Mouse (Mus musculus): ENCODE results near the gene Casz1.

The Casz1 gene

GRCm38 (mm10) chr4:148876867-148877266 is 72.6 kb downstream of the Casz1 start:
- DNase-seq (ENCODE audit: low read depth, low spot score), result no peak

- no peak for DNase-seq (ENCODE audit: low read depth, low spot score)
Observed at GRCm38 (mm10) chr4:148878192-148878983, 74.2 kb downstream of the Casz1 start.

DNA sequence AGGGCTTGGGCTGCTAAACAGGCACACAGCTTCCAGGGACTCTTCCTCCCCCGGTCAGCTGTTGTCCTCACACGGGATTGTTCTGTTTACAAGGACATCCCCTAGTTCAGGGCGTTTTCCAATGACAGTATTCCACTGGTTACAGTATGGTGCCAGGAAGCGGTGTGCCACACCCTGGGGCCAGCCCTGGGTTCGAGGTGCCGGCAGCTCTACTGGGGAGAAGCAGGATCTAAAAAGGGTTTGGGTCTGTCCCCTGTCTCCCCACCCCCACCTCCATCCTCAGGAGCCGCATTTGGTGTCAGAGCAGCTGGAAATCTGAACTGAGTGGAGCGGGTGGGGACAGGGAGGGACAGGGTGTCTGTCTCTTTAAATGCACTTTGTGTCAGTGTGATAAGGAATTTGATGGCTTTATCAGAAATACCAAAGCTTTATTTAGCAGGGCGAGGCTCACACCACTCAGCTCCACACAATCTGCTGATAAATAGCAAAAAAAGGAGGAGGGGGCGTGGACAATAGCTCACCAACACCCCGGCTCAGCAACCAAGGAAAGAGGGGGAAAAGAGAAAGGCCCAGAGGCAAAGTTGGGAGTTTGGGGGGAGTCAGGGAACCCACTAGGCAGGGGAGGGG is 74.9 kb downstream of the Casz1 start:
- no peak for DNase-seq (ENCODE audit: low read depth, low spot score)

- DNase-seq (ENCODE audit: low read depth, low spot score), result no peak
Observed at GRCm38 (mm10) chr4:148879631-148880030, 75.4 kb downstream of the Casz1 start.

- no peak for DNase-seq (ENCODE audit: low read depth, low spot score)
Observed at GRCm38 (mm10) chr4:148881001-148881669, 76.9 kb downstream of the Casz1 start.

- DNase-seq (ENCODE audit: low read depth, low spot score), result no peak
Observed at GRCm38 (mm10) chr4:148881838-148882237, 77.6 kb downstream of the Casz1 start.

DNA sequence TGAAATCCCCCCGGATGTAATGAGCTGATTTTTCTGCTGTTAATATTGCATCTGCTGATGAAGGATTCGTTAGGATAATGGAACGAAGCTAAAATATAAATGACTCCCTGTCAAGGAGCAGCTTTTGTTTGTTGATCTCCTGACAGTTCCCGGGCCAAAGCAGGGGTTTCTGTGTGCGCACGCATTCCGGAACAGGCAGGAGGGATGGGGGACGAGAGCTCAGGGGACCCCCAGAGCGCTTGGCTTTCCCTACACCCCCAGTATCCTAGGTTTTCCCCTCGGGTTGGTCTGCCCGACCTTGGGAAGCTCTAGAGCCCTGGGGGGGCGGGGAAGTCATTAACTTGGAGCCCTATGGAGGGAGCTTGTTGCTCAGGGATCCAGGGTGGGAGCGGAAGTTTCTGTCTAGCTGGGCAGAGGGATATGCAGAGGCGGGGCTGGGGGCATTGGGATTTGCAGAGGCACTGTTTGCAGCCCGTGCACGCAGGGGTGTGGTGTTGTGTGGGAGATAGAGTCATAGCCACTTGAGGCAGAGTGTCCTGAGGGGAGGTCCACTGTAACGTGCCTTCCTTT is 78.2 kb downstream of the Casz1 start:
- DNase-seq (ENCODE audit: low read depth, low spot score), result no peak

- no peak for DNase-seq (ENCODE audit: low read depth, low spot score)
Observed at GRCm38 (mm10) chr4:148884596-148884995, 80.4 kb downstream of the Casz1 start.

- no peak for DNase-seq (ENCODE audit: low read depth, low spot score)
Observed at GRCm38 (mm10) chr4:148885401-148885800, 81.2 kb downstream of the Casz1 start.

GRCm38 (mm10) chr4:148885921-148886540 is 81.8 kb downstream of the Casz1 start:
- no peak for DNase-seq (ENCODE audit: low read depth, low spot score)

GRCm38 (mm10) chr4:148888229-148888628 is 84.0 kb downstream of the Casz1 start:
- DNase-seq (ENCODE audit: low read depth, low spot score), result no peak

- DNase-seq (ENCODE audit: low read depth, low spot score), result no peak
Observed at GRCm38 (mm10) chr4:148889011-148889410, 84.8 kb downstream of the Casz1 start.

DNA sequence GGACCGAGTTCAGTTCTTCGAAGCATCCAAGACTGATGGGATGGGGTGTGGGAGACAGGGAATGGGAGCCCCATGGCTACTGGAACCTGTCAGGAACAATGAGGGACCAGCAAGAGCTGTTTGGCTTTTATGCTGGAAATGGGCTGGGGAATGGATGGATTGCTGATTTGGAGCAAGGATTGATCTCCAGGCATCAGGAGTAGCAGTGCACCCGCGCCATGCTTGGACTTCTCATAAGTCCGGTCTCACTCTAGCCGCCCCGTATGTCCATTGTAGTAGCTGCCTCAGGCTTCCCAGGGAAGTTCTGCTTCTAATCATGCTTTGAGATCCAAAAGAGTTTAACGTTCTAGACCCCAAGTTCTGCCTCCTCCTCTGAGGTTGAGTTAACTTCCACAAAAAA is 86.2 kb downstream of the Casz1 start:
- DNase-seq (ENCODE audit: low read depth, low spot score), result no peak

GRCm38 (mm10) chr4:148890892-148891838 is 86.9 kb downstream of the Casz1 start:
- no peak for DNase-seq (ENCODE audit: low read depth, low spot score)

GRCm38 (mm10) chr4:148896125-148896524 is 91.9 kb downstream of the Casz1 start:
- no peak for DNase-seq (ENCODE audit: low read depth, low spot score)

DNA sequence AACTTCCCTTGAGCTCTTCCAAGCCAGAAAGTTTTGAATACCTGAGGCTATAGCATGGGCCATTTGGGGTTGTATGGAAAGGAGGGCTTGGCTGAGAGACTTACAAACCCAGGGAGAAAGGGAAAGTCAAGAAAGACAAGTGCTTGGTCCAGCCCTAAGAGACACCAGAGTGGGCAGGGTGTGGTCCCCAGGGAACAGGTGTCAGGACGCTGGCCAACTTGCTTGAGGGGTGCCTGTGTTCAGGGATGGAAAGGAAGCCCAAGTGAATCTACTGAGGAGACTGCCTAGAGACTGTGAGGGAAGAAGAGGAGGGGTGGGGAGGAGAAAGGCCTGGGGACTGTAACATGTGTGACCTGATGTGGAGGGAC is 95.7 kb downstream of the Casz1 start:
- DNase-seq (ENCODE audit: low read depth, low spot score), result no peak

DNA sequence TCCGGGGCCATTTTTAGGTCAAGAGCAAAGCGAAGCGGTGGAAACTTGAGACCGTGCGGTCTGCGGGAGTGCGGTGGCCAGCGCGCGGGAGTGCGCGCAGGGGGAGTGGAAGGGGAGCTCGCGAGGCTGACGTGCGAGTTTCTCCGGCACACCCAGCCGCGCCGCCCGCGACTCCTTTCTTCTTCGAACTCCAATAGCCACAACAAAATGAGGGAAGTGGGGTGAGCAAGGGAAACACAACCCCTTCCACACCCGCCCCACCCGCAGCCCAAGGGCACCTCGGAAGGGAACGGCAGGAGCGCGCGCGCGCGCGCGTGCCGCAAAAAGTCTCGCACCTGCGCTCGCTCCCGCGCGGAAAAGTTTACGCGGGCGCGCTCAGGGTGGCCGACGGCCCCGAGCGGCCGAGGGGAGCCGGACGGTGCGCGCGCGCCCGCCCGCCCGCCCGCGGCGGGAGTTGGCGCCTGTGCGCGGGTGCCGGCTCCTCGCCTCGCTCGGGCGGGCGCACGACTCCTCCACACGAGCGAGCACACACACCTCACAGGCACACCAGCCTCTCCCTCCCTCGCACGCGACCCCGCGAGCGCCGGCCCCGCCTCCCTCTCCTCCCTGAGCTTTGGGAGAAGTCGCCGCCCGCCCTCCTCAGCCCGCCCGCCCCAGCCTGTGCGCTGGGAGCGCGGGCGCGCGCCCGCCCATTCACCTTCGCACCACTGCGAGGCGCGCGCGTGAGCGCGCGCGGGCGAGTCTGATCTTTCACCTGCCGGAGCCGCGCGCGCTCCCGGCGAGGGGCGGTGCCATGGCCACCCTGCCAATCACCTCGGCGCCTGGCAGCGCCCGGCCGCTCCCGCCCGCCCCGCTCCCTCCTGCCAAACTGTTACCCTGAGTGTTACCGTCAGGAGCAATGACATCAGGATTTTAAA is 96.3 kb downstream of the Casz1 start:
- peak; percentile 97 for DNase-seq (ENCODE audit: low read depth, low spot score)

DNA sequence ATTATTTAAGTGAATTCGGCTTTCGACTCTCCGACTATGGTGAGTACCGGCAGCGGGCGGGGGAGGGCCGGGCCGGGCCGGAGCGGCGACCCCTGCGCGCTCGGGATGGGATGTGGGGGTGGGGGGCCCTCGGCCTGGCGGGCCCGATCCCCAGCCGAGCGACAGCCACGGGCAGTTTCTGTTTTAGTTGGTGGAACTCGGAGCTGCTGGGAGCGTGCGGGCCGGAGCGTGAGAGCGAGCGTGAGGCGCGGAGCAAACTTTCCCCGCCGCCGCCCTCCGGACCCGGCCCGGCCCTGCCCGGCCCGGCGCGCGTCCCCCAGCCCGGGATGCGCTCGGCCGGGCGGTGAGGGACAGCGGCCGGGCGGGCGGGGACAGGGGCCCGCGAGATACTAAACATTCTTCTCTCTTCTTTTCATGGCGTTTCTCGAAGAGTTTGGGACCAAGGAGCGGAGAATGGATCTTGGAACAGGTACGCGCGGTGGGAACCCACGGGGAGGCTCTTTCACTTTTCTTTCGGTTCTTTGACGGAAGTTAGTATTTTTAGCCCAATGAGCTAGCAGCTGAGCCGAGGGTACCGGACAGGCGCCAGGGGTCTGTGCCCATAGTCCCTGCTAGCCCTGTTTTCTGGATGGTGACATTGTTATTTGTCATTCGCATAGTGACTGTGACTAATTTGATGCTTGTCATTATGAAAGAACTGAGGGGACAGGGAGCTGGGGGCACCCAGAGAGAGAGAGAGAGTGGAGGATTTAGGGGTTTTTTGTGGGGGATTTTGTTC is 97.2 kb downstream of the Casz1 start:
- DNase-seq (ENCODE audit: low read depth, low spot score), result peak; percentile 71

Data from A20 (cell line).